ENCODE assay signal across 8 mouse cellular contexts in the genomic region with DNA sequence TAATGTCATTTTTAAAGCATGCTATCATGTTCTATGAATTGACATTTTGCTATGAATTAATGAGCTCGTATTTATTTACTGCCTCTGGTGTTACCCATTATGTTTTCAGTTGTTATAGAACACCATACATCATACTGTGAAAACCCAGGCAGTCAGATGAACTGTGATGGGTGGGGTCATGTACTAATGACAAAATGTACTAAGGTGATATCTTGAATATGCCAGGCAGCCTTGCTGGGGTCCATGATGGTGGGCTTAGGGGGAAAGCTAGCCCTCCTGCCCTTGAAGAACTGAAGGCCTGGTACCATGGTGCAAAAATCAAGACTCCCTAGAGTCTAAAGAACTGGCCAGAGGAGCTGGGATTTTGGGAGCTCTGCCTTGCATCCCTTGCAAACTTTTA. TPM values are rescaled to one million over a fixed set of nuclear protein-coding genes. Genes with fewer than 3 reads are reported as not detected.
DNase-seq lines count a peak whose midpoint lies in the region; ATAC-seq and TF ChIP-seq lines count a peak whose summit lies in the region.

No protein-coding gene starts in this region.

- H3K9me3 ChIP-seq in heart, embryonic 15.5 days (replicated peaks): no peaks in the 10 kb centered on the region
- H3K9me3 ChIP-seq in ES-Bruce4 (replicated peaks; ENCODE audit: control insufficient read depth, insufficient read depth, low read length, poor library complexity, severe bottlenecking): no peaks in the 10 kb centered on the region
- H3K9me3 ChIP-seq in forebrain, embryonic 14.5 days (replicated peaks; ENCODE audit: control insufficient read depth, low read length): no peaks in the 10 kb centered on the region
- H3K9me3 ChIP-seq in liver, embryonic 15.5 days (replicated peaks): no peaks in the 10 kb centered on the region

- no peak for DNase-seq in heart, postnatal 25 days (ENCODE audit: low spot score)
- no peak for DNase-seq in forebrain, embryonic 14.5 days (ENCODE audit: low spot score)
- no peak for DNase-seq in retina, embryonic 14.5 days (ENCODE audit: low spot score)
- no peak for DNase-seq in embryo, embryonic 11 days

- no peak for TF ChIP-seq EP300 in ES-Bruce4 (IDR thresholded peaks at IDR 0.05; ENCODE audit: insufficient read depth, low read depth, low read length)

- H3K27me3 ChIP-seq in heart, embryonic 15.5 days: no peaks in the 10 kb centered on the region
- no peaks in the 10 kb centered on the region for H3K27me3 ChIP-seq in ES-Bruce4 (ENCODE audit: control insufficient read depth, insufficient read depth, low read length, poor library complexity, severe bottlenecking)
- H3K27me3 ChIP-seq in forebrain, embryonic 14.5 days (replicated peaks; ENCODE audit: control insufficient read depth, insufficient read depth, low read length): no peaks in the 10 kb centered on the region
- H3K27me3 ChIP-seq in liver, embryonic 15.5 days: no peaks in the 10 kb centered on the region; the same call in 1 of the 2 replicates

- intact Hi-C loops in heart, postnatal 25 days (cut with DNase I): no loop called here

- peaks cover 9% of the 10 kb centered on the region for H3K4me1 ChIP-seq in heart, embryonic 15.5 days (replicated peaks)
- H3K4me1 ChIP-seq in ES-Bruce4 (ENCODE audit: control insufficient read depth, insufficient read depth, low read length): peaks cover 1% of the 10 kb centered on the region
- H3K4me1 ChIP-seq in forebrain, embryonic 14.5 days (ENCODE audit: control insufficient read depth, insufficient read depth, low read length): peaks cover 5% of the 10 kb centered on the region
- peaks cover 12% of the 10 kb centered on the region for H3K4me1 ChIP-seq in liver, embryonic 15.5 days (replicated peaks)

- ATAC-seq in heart, embryonic 15.5 days (replicated peaks; ENCODE audit: insufficient number of reproducible peaks, insufficient read depth, low FRiP score, low read depth): no peak
- ATAC-seq in forebrain, embryonic 14.5 days: no peak
- no peak for ATAC-seq in liver, embryonic 15.5 days (ENCODE audit: insufficient read depth)
- no peak for ATAC-seq in erythroblast, adult 5-6 weeks (replicated peaks; ENCODE audit: low FRiP score, poor library complexity, severe bottlenecking)

- no peaks in the 10 kb centered on the region for H3K36me3 ChIP-seq in heart, embryonic 15.5 days
- no peaks in the 10 kb centered on the region for H3K36me3 ChIP-seq in ES-Bruce4 (ENCODE audit: control insufficient read depth, insufficient read depth, low read length, poor library complexity, severe bottlenecking)
- H3K36me3 ChIP-seq in forebrain, embryonic 14.5 days (ENCODE audit: control insufficient read depth, insufficient read depth, low read length): no peaks in the 10 kb centered on the region
- no peaks in the 10 kb centered on the region for H3K36me3 ChIP-seq in liver, embryonic 15.5 days (replicated peaks)

- peak overlapping the region; percentile 67 for H3K4me2 ChIP-seq in heart, embryonic 15.5 days
- no peak overlapping the region; the same call in 1 of the 2 replicates for H3K4me2 ChIP-seq in forebrain, embryonic 14.5 days (ENCODE audit: low read length)
- H3K4me2 ChIP-seq in liver, embryonic 15.5 days: peak overlapping the region; percentile 64; the same call in 1 of the 2 replicates

- 0 out of 2 replicates have a peak overlapping the region, but pooled peaks have one; percentile 13 for H3K27ac ChIP-seq in heart, embryonic 15.5 days
- peak overlapping the region; percentile 56 for H3K27ac ChIP-seq in ES-Bruce4 (ENCODE audit: insufficient read depth, low read length)
- peak overlapping the region; percentile 50; the same call in 1 of the 2 replicates for H3K27ac ChIP-seq in forebrain, embryonic 14.5 days (ENCODE audit: low read depth, low read length)
- no peak overlapping the region for H3K27ac ChIP-seq in liver, embryonic 15.5 days (replicated peaks)

- no peak for TF ChIP-seq POLR2A in ES-Bruce4 (IDR thresholded peaks at IDR 0.05; ENCODE audit: insufficient read depth, low read length)

- no peak for TF ChIP-seq CTCF in ES-Bruce4 (IDR thresholded peaks at IDR 0.05; ENCODE audit: low read depth, low read length)

- 88% methylated on average over 1 of the region's 1 CpGs for WGBS in heart, embryonic 15.5 days
- 80% methylated on average over 1 of the region's 1 CpGs for WGBS in forebrain, embryonic 14.5 days
- 63% methylated on average over 1 of the region's 1 CpGs for WGBS in liver, embryonic 15.5 days (ENCODE audit: insufficient replicate concordance)

- H3K9ac ChIP-seq in heart, embryonic 15.5 days: no peak overlapping the region
- no peak overlapping the region for H3K9ac ChIP-seq in ES-Bruce4 (ENCODE audit: low read depth, poor library complexity, severe bottlenecking)
- no peak overlapping the region; the same call in 1 of the 2 replicates for H3K9ac ChIP-seq in forebrain, embryonic 14.5 days (ENCODE audit: low read length)
- H3K9ac ChIP-seq in liver, embryonic 15.5 days: no peak overlapping the region

- no peak overlapping the region for H3K4me3 ChIP-seq in heart, embryonic 15.5 days
- no peak overlapping the region for H3K4me3 ChIP-seq in ES-Bruce4 (ENCODE audit: low read depth, low read length)
- H3K4me3 ChIP-seq in forebrain, embryonic 14.5 days (ENCODE audit: low read depth, low read length): no peak overlapping the region
- H3K4me3 ChIP-seq in liver, embryonic 15.5 days (replicated peaks): no peak overlapping the region

RNA-seq across cellular contexts. Expression of a gene that starts 8.0 kb away (rescaled TPM):
- 7.6 and 9.0 TPM in 2 replicates for polyA plus RNA-seq in heart, embryonic 15.5 days (2015; fragmentation: Nextera tagmentation; extraction: Ambion mirVana)
- 10 to 100 TPM in 1 of 2 experiments, 1 to 10 TPM in 1; 10.0 to 12.7 TPM for total RNA-seq in heart, postnatal 25 days (2021)
- polyA plus RNA-seq in ES-Bruce4 (2011; ENCODE audit: insufficient read depth, insufficient read length, low read depth, missing spikeins): 14.9 and 17.6 TPM in 2 replicates
- polyA plus RNA-seq in forebrain, embryonic 14.5 days (2014; fragmentation: Nextera tagmentation; extraction: Ambion mirVana): 12.5 and 13.1 TPM in 2 replicates
- 4.1 and 4.8 TPM in 2 replicates for polyA plus RNA-seq in liver, embryonic 15.5 days (2015; fragmentation: Nextera tagmentation; extraction: Ambion mirVana)
- 0.19 and 8.8 TPM in 2 replicates for total RNA-seq in erythroblast, adult 5-6 weeks (2015; ENCODE audit: low replicate concordance)
- total RNA-seq in erythroblast, adult 5-6 weeks (2017; ENCODE audit: low replicate concordance): 10.9 and 11.1 TPM in 2 replicates

RNA-seq across cellular contexts. Expression of a gene that starts 31.7 kb away (rescaled TPM):
- 731 and 759 TPM in 2 replicates for polyA plus RNA-seq in heart, embryonic 15.5 days (2015; fragmentation: Nextera tagmentation; extraction: Ambion mirVana)
- total RNA-seq in heart, postnatal 25 days (2021): 100 to 1,000 TPM; 264 to 282 TPM
- 280 and 286 TPM in 2 replicates for polyA plus RNA-seq in ES-Bruce4 (2011; ENCODE audit: insufficient read depth, insufficient read length, low read depth, missing spikeins)
- polyA plus RNA-seq in forebrain, embryonic 14.5 days (2014; fragmentation: Nextera tagmentation; extraction: Ambion mirVana): 2,256 and 2,267 TPM in 2 replicates
- 390 and 490 TPM in 2 replicates for polyA plus RNA-seq in liver, embryonic 15.5 days (2015; fragmentation: Nextera tagmentation; extraction: Ambion mirVana)
- total RNA-seq in erythroblast, adult 5-6 weeks (2015; ENCODE audit: low replicate concordance): 71.5 and 86.7 TPM in 2 replicates
- total RNA-seq in erythroblast, adult 5-6 weeks (2017; ENCODE audit: low replicate concordance): 70.8 and 118 TPM in 2 replicates

RNA-seq across cellular contexts. Expression of a gene that starts 57.5 kb away (rescaled TPM):
- 173 and 182 TPM in 2 replicates for polyA plus RNA-seq in heart, embryonic 15.5 days (2015; fragmentation: Nextera tagmentation; extraction: Ambion mirVana)
- total RNA-seq in heart, postnatal 25 days (2021): 100 to 1,000 TPM; 119 to 132 TPM
- polyA plus RNA-seq in ES-Bruce4 (2011; ENCODE audit: insufficient read depth, insufficient read length, low read depth, missing spikeins): 532 and 545 TPM in 2 replicates
- 295 and 305 TPM in 2 replicates for polyA plus RNA-seq in forebrain, embryonic 14.5 days (2014; fragmentation: Nextera tagmentation; extraction: Ambion mirVana)
- polyA plus RNA-seq in liver, embryonic 15.5 days (2015; fragmentation: Nextera tagmentation; extraction: Ambion mirVana): 121 and 131 TPM in 2 replicates
- 42.6 and 92.4 TPM in 2 replicates for total RNA-seq in erythroblast, adult 5-6 weeks (2015; ENCODE audit: low replicate concordance)
- 63.4 and 63.7 TPM in 2 replicates for total RNA-seq in erythroblast, adult 5-6 weeks (2017; ENCODE audit: low replicate concordance)
